Mouse (Mus musculus) olfactory bulb, adult 2 months (tissue): ENCODE measurements around the gene Efna5.

Experiments
- CTCF ChIP-seq: fragments of 200-500 bp; IDR thresholded peaks from 2 replicates; pipeline ENCODE4 v1.5.1; 2012; ENCODE audit warnings: low read depth, mild to moderate bottlenecking, low read length, moderate library complexity; ENCODE audit not compliant: insufficient read depth
- POLR2A ChIP-seq: fragments of 200-500 bp; IDR thresholded peaks from 2 replicates; pipeline ENCODE4 v1.6.1; 2012; ENCODE audit warnings: mild to moderate bottlenecking, low read depth, low read length, moderate library complexity; ENCODE audit not compliant: insufficient read depth

DNA sequence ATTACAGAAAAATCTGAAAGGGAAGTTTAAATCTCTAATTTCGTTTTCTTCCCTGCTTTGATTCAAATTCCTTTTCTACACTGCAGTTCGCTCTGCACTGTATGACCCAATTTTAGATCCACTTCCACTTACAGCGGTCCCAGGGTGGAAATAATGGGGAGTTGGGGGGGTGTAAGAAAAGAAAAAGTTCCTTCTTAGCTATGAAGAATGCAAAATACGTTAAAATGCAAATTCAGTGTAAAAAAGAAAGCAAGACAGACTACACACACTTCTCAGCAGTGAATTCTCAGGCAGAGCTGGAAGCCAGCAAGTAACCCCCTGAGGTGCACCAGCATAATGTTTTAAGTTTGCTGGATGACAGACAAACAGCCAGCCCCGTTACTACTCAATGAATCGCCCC lies 174.7 kb downstream of the Efna5 start:
- TF ChIP-seq CTCF (no peak), POLR2A (no peak)
